In genomic region chr8:85036718-85037365, GRCm38 (mm10) we compare ENCODE assay signal across 8 mouse cellular contexts. TPM values are rescaled to one million over a fixed set of nuclear protein-coding genes. Genes with fewer than 3 reads are reported as not detected.
A peak's percentile ranks its signal among the peaks of the same experiment; 100 is the strongest.
DNase-seq lines count a peak whose midpoint lies in the region; ATAC-seq and TF ChIP-seq lines count a peak whose summit lies in the region.

Tnpo2 (plus strand) TSS chr8:85036915.

- dilution Hi-C loops in CH12.LX (cut with MboI; ENCODE audit: extremely low pct_ligation_motif_present, extremely low pct_unique_long_range_greater_than_20kb, low sequenced_read_pairs) = no loop called here

- H3K36me3 ChIP-seq in CH12.LX (replicated peaks in 1 of 2; ENCODE audit: control insufficient read depth in 1 of 2, insufficient read depth in 1 of 2, low read length in 1 of 2) = peaks cover 27 to 45% of the 10 kb centered on the region in 2 experiments
- no peaks in the 10 kb centered on the region; the same call in 1 of the 2 replicates for H3K36me3 ChIP-seq in forebrain, embryonic 11.5 days (ENCODE audit: control insufficient read depth, insufficient read depth, low read length)
- peaks cover 19% of the 10 kb centered on the region for H3K36me3 ChIP-seq in heart, embryonic 16.5 days (ENCODE audit: control insufficient read depth, insufficient read depth)
- H3K36me3 ChIP-seq in liver, embryonic 15.5 days (replicated peaks) = peaks cover 51% of the 10 kb centered on the region
- peaks cover 39% of the 10 kb centered on the region for H3K36me3 ChIP-seq in neural tube, embryonic 12.5 days

- in situ Hi-C loops in CH12.LX (cut with MboI; ENCODE audit: low pct_ligation_motif_present, low pct_unique_long_range_greater_than_20kb, low sequenced_read_pairs) = no loop called here

- H3K4me1 ChIP-seq in CH12.LX (ENCODE audit: control insufficient read depth in 1 of 2, insufficient read depth in 2 of 2) = peaks cover 3 to 49% of the 10 kb centered on the region in 2 experiments
- 0 out of 2 replicates have a peak, but pooled peaks cover 7% of the 10 kb centered on the region for H3K4me1 ChIP-seq in forebrain, embryonic 11.5 days (replicated peaks; ENCODE audit: control insufficient read depth, insufficient read depth, low read length)
- peaks cover 20% of the 10 kb centered on the region for H3K4me1 ChIP-seq in heart, embryonic 16.5 days (ENCODE audit: control insufficient read depth, insufficient read depth, low read length)
- H3K4me1 ChIP-seq in liver, embryonic 15.5 days (replicated peaks) = peaks cover 77% of the 10 kb centered on the region
- H3K4me1 ChIP-seq in neural tube, embryonic 12.5 days = peaks cover 30% of the 10 kb centered on the region

- peak; percentile 93 for ATAC-seq in forebrain, embryonic 11.5 days (replicated peaks; ENCODE audit: low FRiP score)
- peak; percentile 92 for ATAC-seq in heart, embryonic 16.5 days (replicated peaks; ENCODE audit: extremely low read depth, insufficient read depth, low FRiP score)
- ATAC-seq in liver, embryonic 15.5 days (ENCODE audit: insufficient read depth) = peak; percentile 84
- peak; percentile 92 for ATAC-seq in neural tube, embryonic 12.5 days (ENCODE audit: low FRiP score, low read depth)

- peak within 1 kb of the TSS; percentile 88 for H3K27ac ChIP-seq in CH12.LX (ENCODE audit: insufficient read depth, low read depth)
- H3K27ac ChIP-seq in forebrain, embryonic 11.5 days (ENCODE audit: low read depth, low read length) = peak within 1 kb of the TSS; percentile 99
- peak within 1 kb of the TSS; percentile 98 for H3K27ac ChIP-seq in heart, embryonic 16.5 days (ENCODE audit: low read length)
- H3K27ac ChIP-seq in liver, embryonic 15.5 days (replicated peaks) = peak within 1 kb of the TSS; percentile 98
- H3K27ac ChIP-seq in neural tube, embryonic 12.5 days = peak within 1 kb of the TSS; percentile 98

- peak; percentile 66 for TF ChIP-seq POLR2A in CH12.LX (IDR thresholded peaks at IDR 0.05; ENCODE audit: low read depth, low read length)

- peak within 1 kb of the TSS; percentile 93 for H3K4me2 ChIP-seq in CH12.LX (ENCODE audit: insufficient read depth, low read depth, poor library complexity, severe bottlenecking)
- H3K4me2 ChIP-seq in forebrain, embryonic 11.5 days (ENCODE audit: low read depth, low read length, severe bottlenecking) = peak within 1 kb of the TSS; percentile 96
- H3K4me2 ChIP-seq in heart, embryonic 16.5 days (ENCODE audit: low read depth, low read length) = peak within 1 kb of the TSS; percentile 98
- peak within 1 kb of the TSS; percentile 93 for H3K4me2 ChIP-seq in liver, embryonic 15.5 days
- peak within 1 kb of the TSS; percentile 99 for H3K4me2 ChIP-seq in neural tube, embryonic 12.5 days (replicated peaks)

- no peak for TF ChIP-seq EP300 in CH12.LX (IDR thresholded peaks at IDR 0.05; ENCODE audit: low read length)

- H3K27me3 ChIP-seq in CH12.LX (replicated peaks) = no peaks in the 10 kb centered on the region
- H3K27me3 ChIP-seq in forebrain, embryonic 11.5 days (ENCODE audit: control insufficient read depth, insufficient read depth, low read length) = no peaks in the 10 kb centered on the region
- H3K27me3 ChIP-seq in heart, embryonic 16.5 days (ENCODE audit: control insufficient read depth, insufficient read depth, low read length) = no peaks in the 10 kb centered on the region
- no peaks in the 10 kb centered on the region for H3K27me3 ChIP-seq in liver, embryonic 15.5 days
- H3K27me3 ChIP-seq in neural tube, embryonic 12.5 days (replicated peaks) = no peaks in the 10 kb centered on the region

- no peaks in the 10 kb centered on the region for H3K9me3 ChIP-seq in CH12.LX (replicated peaks; ENCODE audit: low read length)
- no peaks in the 10 kb centered on the region for H3K9me3 ChIP-seq in forebrain, embryonic 11.5 days (ENCODE audit: control insufficient read depth, low read length)
- no peaks in the 10 kb centered on the region for H3K9me3 ChIP-seq in heart, embryonic 16.5 days (replicated peaks; ENCODE audit: control insufficient read depth, low read length)
- H3K9me3 ChIP-seq in liver, embryonic 15.5 days (replicated peaks) = no peaks in the 10 kb centered on the region
- no peaks in the 10 kb centered on the region for H3K9me3 ChIP-seq in neural tube, embryonic 12.5 days

- under 1% methylated on average over 59 of the region's 59 CpGs for WGBS in forebrain, embryonic 11.5 days
- WGBS in heart, embryonic 16.5 days = under 1% methylated on average over 53 of the region's 59 CpGs
- WGBS in liver, embryonic 15.5 days (ENCODE audit: insufficient replicate concordance) = under 1% methylated on average over 59 of the region's 59 CpGs
- WGBS in neural tube, embryonic 12.5 days = under 1% methylated on average over 59 of the region's 59 CpGs

- peak; percentile 98 for DNase-seq in CH12.LX (ENCODE audit: extremely low read depth)
- DNase-seq in c-Kit-positive CD71-positive TER-119-negative erythroid progenitor cells, embryonic 14.5 days (ENCODE audit: low read depth) = peak; percentile 97
- DNase-seq in forebrain, embryonic 11.5 days (ENCODE audit: low spot score) = peak; percentile 93
- peak; percentile 95 to 98 for DNase-seq in kidney, postnatal 36 days
- peak; percentile 99 for DNase-seq in telencephalon, adult 2 months (ENCODE audit: low read depth, low spot score)

- H3K4me3 ChIP-seq in CH12.LX (replicated peaks in 1 of 3; ENCODE audit: low read depth in 2 of 3, low read length in 2 of 3, poor library complexity in 1 of 3) = peak within 1 kb of the TSS; percentile 83 to 90 (median 88)
- H3K4me3 ChIP-seq in forebrain, embryonic 11.5 days (ENCODE audit: low read depth, low read length) = peak within 1 kb of the TSS; percentile 80
- peak within 1 kb of the TSS; percentile 95 for H3K4me3 ChIP-seq in heart, embryonic 16.5 days (ENCODE audit: low read length)
- peak within 1 kb of the TSS; percentile 85 for H3K4me3 ChIP-seq in liver, embryonic 15.5 days (replicated peaks)
- H3K4me3 ChIP-seq in neural tube, embryonic 12.5 days = peak within 1 kb of the TSS; percentile 89

- peak within 1 kb of the TSS; percentile 94 for H3K9ac ChIP-seq in CH12.LX (ENCODE audit: insufficient read depth, low read depth)
- peak within 1 kb of the TSS; percentile 93 for H3K9ac ChIP-seq in forebrain, embryonic 11.5 days (ENCODE audit: low read length)
- peak within 1 kb of the TSS; percentile 96 for H3K9ac ChIP-seq in heart, embryonic 16.5 days (ENCODE audit: low read length)
- H3K9ac ChIP-seq in liver, embryonic 15.5 days = peak within 1 kb of the TSS; percentile 94
- H3K9ac ChIP-seq in neural tube, embryonic 12.5 days = peak within 1 kb of the TSS; percentile 95

- TF ChIP-seq CTCF in CH12.LX (conservative IDR thresholded peaks at IDR 0.05 in 1 of 2, IDR thresholded peaks at IDR 0.05 in 1 of 2; ENCODE audit: low read depth in 2 of 2, low read length in 2 of 2) = no peak

- peaks cover 53% of the 10 kb centered on the region for H3K79me2 ChIP-seq in CH12.LX (replicated peaks; ENCODE audit: control insufficient read depth, extremely low read depth, insufficient read depth, poor library complexity, severe bottlenecking)

- TF ChIP-seq RAD21 in CH12.LX (IDR thresholded peaks at IDR 0.05; ENCODE audit: low read depth, low read length) = no peak

TF ChIP-seq in CH12.LX, 34 proteins besides CTCF, POLR2A, EP300 and RAD21 (continues in another document):
- no peak for TF ChIP-seq RCOR1 (conservative IDR thresholded peaks at IDR 0.05; ENCODE audit: low read depth, low read length)
- TF ChIP-seq IRF4 (IDR thresholded peaks at IDR 0.05; ENCODE audit: low read depth, low read length) = no peak
- no peak for TF ChIP-seq PAX5 (IDR thresholded peaks at IDR 0.05; ENCODE audit: low read length)
- TF ChIP-seq MAFK (IDR thresholded peaks at IDR 0.05; ENCODE audit: insufficient replicate concordance, low read length) = no peak
- peak; percentile 66; the same call in 1 of the 2 replicates for TF ChIP-seq ZMIZ1 (IDR thresholded peaks at IDR 0.05; ENCODE audit: low read depth, low read length)
- TF ChIP-seq NELFE (IDR thresholded peaks at IDR 0.05; ENCODE audit: low read depth, low read length) = peak; percentile 60; the same call in 1 of the 2 replicates
- peak; percentile 96; the same call in 1 of the 2 replicates for TF ChIP-seq TBP (conservative IDR thresholded peaks at IDR 0.05; ENCODE audit: low read depth, low read length)
- peak; percentile 94 for TF ChIP-seq MYC (IDR thresholded peaks at IDR 0.05; ENCODE audit: low read depth, low read length)
- no peak; the same call in 1 of the 2 replicates for TF ChIP-seq ZKSCAN1 (IDR thresholded peaks at IDR 0.05; ENCODE audit: borderline replicate concordance, low read depth, low read length)
- TF ChIP-seq GABPA (IDR thresholded peaks at IDR 0.05; ENCODE audit: insufficient replicate concordance, low read depth, low read length) = peak; percentile 49; the same call in 1 of the 2 replicates
- peak; percentile 76; the same call in 1 of the 2 replicates for TF ChIP-seq KAT2A (IDR thresholded peaks at IDR 0.05; ENCODE audit: insufficient replicate concordance, low read length)
- TF ChIP-seq TCF12 (IDR thresholded peaks at IDR 0.05; ENCODE audit: low read depth, low read length) = peak; percentile 36
- TF ChIP-seq HCFC1 (IDR thresholded peaks at IDR 0.05; ENCODE audit: low read depth, low read length) = peak; percentile 87
- 0 out of 2 replicates have a peak, but pooled peaks have one; percentile 84 for TF ChIP-seq MAZ (IDR thresholded peaks at IDR 0.05; ENCODE audit: low read depth, low read length)
- peak; percentile 62; the same call in 1 of the 2 replicates for TF ChIP-seq NRF1 (IDR thresholded peaks at IDR 0.05; ENCODE audit: low read depth, low read length)
- TF ChIP-seq E2F4 (IDR thresholded peaks at IDR 0.05; ENCODE audit: insufficient replicate concordance, low read depth, low read length) = no peak
- TF ChIP-seq JUN (IDR thresholded peaks at IDR 0.05; ENCODE audit: insufficient read depth, low read depth, low read length) = no peak
- peak; percentile 76 for TF ChIP-seq SIN3A (IDR thresholded peaks at IDR 0.05; ENCODE audit: low read length)
- peak; percentile 98 for TF ChIP-seq BHLHE40 (IDR thresholded peaks at IDR 0.05; ENCODE audit: low read depth, low read length)
- TF ChIP-seq MAX (IDR thresholded peaks at IDR 0.05; ENCODE audit: low read length) = peak; percentile 98
- TF ChIP-seq UBTF (IDR thresholded peaks at IDR 0.05; ENCODE audit: low read depth, low read length) = peak; percentile 88; the same call in 1 of the 2 replicates
- peak; percentile 66; the same call in 1 of the 2 replicates for TF ChIP-seq ELF1 (IDR thresholded peaks at IDR 0.05; ENCODE audit: low read depth, low read length)

RNA-seq across cellular contexts. Expression of gene Tnpo2, which starts in this region (rescaled TPM):
- total RNA-seq in CH12.LX (2012; rRNA removed) = 48.0 and 50.4 TPM in 2 replicates
- total RNA-seq in CH12.LX (2014; rRNA removed) = 36.3 and 41.2 TPM in 2 replicates
- polyA plus RNA-seq in CH12.LX (2012; ENCODE audit: insufficient read length, low read depth) = 45.1 and 57.0 TPM in 2 replicates
- 19.9 and 27.2 TPM in 2 replicates for polyA plus RNA-seq in forebrain, embryonic 11.5 days (2014; fragmentation: Nextera tagmentation; extraction: Ambion mirVana)
- polyA plus RNA-seq in heart, embryonic 16.5 days (2015; fragmentation: Nextera tagmentation; extraction: Ambion mirVana) = 18.8 and 21.5 TPM in 2 replicates
- polyA plus RNA-seq in liver, embryonic 15.5 days (2015; fragmentation: Nextera tagmentation; extraction: Ambion mirVana) = 19.3 and 20.5 TPM in 2 replicates
- 39.2 and 40.4 TPM in 2 replicates for polyA plus RNA-seq in neural tube, embryonic 12.5 days (2016; fragmentation: Nextera tagmentation; extraction: Ambion mirVana)

Comparison
In these comparisons a context has a peak if more than half of its experiments do, and no peak if none do; other contexts are left out.
1. Peak in every context shown above with its lines: DNase-seq, ATAC-seq, H3K4me3 ChIP-seq and H3K27ac ChIP-seq.